Mouse (Mus musculus): Measurements from ENCODE around the gene Unkl.
"Not testable (repeated sequence)": the region's sequence is repeated elsewhere in the genome, so short reads cannot be mapped to it uniquely, and the experiment has no call there.

Unkl gene

DNA sequence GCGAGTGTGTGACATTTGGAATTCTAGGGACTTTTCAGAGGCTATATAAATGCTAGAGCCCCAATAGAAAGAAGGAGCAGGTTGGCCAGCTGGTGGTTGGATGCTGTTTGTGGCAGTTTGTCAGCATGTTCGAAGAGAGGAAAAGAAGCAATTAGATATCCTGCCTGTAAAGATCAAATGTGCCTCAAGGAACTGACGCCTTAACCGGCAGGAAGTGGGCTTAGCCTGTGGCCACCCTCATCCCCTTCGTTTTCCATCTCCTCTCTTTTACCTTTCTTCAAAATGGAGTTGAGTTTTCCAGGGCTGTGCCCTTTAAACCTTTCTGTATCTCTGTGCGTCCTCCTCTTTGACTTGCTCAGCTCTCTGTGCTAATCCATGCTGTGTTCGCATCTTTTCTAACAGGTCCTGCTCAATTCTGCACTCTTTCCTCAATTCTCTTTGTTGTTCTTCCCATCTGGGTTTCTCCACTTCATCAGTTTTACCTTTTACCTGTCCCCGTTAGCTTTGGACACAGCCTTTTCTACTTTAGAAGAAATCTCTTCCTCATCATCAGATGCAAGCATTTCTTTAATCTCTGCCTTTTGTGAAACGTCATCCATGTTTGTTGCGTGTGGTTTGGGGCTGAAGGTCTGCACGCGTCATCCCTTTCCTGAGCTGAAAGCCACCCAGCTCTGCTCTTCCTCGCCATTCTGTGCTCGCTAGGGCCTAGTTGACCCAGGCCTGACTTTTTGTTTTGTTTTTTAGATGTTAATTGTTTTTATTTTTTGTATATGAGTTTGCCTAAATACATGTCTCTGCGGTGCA lies 31.5 kb downstream of the Unkl start:
- no peak for DNase-seq (ENCODE audit: low spot score)

DNA sequence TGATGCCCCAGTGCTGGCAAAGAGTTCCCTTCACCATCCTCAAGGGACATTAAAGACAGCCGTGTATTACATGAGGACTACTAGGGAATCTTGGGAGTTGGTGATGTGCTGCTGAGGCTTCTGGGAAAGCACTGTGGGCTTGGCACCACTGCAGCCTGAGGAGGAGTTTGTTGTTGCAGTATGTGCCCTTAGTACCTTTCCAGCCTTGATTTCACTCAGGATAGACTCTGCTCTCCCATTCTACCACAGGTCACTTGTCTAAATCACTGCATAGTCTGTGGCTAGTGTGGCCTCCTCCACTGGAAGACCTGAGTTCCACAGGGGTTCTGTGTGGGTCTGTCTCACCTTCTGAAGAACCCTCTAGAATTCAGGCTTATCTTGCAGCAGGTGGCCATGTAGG lies 32.5 kb downstream of the Unkl start:
- DNase-seq (ENCODE audit: low spot score) = peak; percentile 32

DNA sequence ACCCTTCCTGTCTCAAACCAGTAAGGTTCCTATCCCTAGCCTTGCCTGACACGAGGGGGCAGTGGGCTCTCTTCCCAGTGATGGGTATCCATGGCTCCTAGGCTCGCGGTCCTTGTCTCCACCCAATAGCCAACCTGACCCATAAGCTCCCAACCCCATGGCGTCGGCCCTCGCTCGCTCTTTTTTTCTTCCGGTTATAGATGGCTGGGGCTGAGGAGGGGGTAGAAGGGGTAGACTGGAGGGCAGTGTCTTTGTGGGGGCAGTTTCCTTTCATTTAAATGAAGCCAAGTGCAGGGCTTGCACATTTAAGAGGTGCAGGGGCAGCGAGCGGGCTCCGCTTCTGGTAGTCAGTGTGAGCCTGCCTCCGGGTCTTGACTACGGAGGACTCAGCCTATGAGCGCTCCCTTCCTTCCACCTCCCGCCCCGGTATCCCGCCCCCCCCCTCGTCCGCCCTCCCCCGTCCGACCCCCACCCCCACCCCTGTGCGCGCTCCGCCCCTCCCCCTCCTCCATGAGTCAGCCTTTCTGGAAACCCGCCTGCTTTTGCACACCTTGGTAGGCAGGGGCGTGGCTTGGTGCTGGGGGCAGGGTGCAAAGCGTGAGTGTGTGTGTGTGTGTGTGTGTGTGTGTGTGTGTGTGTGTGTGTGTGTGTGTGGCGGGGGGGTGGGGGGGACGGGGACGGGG lies 33.8 kb downstream of the Unkl start:
- DNase-seq (ENCODE audit: low spot score) = peak; percentile 30

DNA sequence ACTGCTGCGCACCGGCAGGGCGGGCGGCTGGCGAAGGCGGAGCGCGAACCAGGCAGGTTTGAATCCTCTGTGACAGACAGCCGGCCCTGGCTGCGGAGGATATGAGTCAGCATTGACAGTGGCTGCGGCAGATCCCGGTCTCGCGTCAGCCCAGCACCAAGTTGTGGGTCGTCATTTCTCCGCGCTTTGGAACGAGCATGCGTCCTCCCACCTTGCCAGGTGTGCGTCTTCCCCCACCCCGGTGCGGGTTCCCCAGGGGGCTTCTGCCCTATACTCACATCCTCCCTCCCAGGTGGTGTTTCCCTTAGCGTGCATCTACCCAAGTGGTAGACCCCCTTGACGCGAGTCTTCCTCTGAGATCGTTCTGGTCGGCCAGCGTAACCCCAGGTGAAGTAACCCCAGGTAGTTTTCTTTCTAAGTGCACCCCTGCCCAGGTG lies 34.3 kb downstream of the Unkl start:
- DNase-seq (ENCODE audit: low spot score) = not testable (repeated sequence)

DNA sequence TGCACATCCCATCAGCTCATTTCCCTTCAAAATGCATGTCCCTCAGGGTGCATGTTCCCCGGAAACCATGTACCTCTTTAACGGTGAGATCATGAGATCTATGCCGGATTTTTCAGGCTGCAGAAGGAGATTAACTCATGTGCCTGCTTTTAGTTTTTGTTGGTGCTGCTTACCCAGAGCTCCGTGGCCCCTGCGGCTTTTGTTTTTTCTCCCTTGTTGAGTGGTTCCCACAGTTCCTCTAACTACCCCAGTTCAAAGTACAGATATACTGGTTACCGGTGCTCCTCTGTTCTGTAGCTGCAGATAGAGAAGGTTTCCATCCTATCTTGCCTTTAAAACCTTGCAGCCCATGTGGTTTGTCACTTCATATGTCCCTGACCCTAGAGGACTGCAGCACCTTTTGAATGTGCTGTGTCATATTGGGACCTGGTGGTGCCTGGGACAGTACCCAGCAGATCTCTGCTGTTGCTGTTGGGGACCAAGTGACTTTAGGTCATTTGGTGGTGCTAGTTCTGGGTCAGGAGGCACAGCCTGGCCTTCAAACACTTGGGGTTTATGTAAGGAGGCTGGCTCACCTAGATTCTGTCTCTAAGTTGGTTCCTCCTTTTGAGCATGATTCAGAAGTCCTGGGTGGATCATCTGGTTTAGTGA lies 34.9 kb downstream of the Unkl start:
- DNase-seq (ENCODE audit: low spot score) = no peak

DNA sequence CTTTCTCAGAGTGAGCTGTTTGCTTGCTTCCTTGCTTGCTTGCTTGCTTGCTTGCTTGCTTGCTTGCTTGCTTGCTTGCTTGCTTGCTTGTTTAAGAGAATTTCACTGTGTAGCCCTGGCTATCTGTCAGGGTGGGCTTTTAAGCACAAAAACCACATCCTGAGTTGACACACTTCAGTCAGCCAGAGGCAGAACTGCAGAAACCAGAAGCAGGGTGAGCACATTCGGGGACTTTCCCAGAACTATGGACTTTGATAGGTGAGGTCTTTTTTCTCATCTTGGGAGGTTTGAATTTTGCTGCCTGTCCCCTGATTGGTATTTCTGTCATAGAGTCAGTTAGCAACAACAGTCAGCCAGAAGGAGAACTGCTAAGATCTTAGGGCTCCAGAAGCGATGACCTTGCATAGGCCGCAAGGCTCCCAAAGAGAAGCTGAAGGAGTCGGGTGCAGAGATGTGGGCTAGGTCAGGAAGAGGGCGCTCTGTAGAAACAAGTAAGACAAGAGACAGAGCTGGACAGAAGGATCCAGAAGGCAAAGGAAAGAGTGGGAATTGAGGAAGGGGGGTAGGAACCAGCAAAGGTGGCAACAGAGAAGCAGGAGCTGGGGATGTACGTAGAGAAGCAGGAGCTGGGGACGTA lies 36.5 kb downstream of the Unkl start:
- no peak for DNase-seq (ENCODE audit: low spot score)

DNA sequence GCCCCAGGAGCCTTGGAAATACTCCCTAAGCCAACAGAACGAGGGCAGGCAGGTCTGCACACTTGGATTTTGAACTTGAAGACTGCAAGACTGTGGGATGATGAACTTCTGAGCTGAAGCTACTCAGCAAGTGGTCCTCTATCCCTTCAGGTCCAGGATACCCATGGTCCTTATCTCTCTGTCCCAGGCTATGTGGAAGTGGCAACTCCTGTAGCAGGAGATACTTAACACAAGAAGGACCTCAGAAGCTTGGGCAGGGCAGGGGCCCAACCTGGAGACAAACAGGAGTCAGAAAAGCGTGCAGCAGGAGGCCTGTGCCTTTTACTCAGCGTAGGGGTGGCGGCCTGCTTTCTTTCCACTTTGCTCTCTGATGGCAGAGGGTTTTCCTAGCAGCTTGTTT lies 37.5 kb downstream of the Unkl start:
- DNase-seq (ENCODE audit: low spot score) = no peak

DNA sequence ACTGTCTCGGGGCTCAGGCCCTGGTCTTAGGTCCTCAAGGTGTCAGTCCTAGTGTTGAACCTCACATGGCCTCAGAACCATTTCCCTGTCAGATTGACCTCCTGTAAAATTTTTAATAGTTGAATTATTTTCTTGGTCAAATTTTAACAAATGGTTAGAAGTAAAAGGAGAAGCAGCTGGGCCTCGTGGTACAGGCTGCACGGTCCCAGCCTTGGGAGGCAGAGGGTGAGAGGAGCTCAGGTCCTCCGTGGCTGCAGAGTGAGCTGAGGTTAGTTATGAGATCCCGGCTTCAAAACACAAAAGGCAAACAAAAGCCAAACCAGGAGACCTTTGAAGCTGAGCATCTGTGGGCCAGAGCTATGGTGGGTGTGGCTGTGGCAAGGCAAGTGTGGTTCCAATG lies 39.8 kb downstream of the Unkl start:
- no peak for DNase-seq (ENCODE audit: low spot score)

DNA sequence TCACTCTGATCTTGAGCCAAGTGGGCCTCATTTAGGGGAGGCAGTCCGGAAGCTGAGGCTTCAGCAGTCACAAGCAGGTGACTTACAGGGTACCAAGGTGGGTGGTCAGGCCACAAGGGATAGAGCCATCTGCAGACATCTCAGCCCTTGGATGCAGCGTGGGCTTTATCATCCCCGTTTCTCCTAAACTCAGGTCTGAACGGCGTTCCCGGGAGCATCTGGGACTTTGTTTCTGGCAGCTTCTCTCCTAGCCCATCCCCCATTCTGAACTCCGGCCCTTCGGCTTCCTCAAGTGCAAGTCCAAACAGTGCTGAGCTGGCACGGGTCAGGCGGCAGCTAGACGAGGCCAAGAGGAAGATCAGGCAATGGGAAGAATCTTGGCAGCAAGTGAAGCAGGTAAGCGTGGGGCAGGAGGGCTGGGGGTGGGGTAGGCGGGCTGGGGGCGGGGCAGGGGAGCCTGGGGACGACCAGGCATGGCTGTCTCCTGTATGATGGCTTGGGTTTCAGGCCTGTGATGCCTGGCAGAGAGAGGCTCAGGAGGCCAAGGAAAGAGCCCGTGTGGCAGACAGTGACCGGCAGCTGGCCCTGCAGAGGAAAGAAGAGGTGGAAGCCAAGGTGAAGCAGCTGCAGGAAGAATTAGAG lies 41.9 kb downstream of the Unkl start:
- DNase-seq (ENCODE audit: low spot score) = not testable (repeated sequence)

DNA sequence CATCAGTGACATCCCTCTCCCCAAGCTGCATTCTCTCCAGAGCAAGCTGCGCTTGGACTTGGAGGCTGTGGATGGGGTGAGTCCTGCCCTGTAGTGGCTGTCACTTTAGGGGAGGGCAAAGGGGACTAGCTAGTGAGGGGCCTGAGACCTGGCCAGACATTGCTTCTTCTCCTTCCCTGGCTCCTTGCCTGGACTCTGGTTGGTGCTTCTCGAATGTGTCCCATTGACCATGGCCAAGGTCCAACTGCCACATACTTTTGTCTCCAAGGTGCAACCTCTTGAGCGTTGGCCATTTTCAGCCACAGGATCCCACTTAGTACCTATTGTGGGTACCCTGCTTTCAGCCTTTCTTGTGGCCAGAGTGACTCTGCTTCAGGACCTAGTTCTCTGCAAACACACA lies 42.5 kb downstream of the Unkl start:
- no peak for DNase-seq (ENCODE audit: low spot score)

DNA sequence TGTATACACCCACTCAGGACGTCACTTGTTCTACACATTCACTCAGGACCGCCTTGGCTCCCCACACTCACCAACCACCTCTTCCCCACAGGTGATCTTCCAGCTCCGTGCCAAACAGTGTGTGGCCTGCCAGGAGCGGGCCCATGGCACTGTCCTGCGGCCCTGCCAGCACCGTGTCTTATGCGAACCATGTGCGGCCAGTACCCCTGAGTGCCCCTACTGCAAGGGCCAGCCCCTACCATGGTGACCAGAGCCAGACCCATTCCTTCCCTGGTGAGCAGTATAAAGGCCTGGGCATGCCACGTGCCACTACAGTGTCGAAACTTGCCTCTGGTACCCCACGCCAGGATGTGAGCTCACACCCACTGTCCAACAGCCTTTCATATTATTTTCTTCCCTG lies 43.4 kb downstream of the Unkl start:
- DNase-seq (ENCODE audit: low spot score) = not testable (repeated sequence)

DNA sequence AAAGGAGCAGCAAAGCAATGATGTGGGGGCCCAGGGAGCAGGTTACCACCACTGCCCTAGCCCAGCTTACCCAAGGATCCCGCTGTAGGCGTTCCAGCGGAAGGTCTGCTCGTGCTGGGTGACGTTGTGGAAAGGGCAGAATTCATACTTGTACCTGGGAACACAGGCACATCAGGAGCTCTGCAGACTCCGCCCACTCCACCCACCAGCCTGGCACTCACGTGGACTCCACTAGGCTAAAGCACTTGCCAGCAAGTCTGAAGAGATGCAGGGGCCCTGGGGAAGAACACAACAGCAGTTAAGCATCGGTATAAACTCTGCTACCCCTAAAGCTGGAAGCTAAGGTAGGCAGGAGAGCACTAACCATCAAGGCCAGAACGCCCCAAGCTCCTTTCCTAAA lies 47.4 kb downstream of the Unkl start:
- DNase-seq (ENCODE audit: low spot score) = no peak

DNA sequence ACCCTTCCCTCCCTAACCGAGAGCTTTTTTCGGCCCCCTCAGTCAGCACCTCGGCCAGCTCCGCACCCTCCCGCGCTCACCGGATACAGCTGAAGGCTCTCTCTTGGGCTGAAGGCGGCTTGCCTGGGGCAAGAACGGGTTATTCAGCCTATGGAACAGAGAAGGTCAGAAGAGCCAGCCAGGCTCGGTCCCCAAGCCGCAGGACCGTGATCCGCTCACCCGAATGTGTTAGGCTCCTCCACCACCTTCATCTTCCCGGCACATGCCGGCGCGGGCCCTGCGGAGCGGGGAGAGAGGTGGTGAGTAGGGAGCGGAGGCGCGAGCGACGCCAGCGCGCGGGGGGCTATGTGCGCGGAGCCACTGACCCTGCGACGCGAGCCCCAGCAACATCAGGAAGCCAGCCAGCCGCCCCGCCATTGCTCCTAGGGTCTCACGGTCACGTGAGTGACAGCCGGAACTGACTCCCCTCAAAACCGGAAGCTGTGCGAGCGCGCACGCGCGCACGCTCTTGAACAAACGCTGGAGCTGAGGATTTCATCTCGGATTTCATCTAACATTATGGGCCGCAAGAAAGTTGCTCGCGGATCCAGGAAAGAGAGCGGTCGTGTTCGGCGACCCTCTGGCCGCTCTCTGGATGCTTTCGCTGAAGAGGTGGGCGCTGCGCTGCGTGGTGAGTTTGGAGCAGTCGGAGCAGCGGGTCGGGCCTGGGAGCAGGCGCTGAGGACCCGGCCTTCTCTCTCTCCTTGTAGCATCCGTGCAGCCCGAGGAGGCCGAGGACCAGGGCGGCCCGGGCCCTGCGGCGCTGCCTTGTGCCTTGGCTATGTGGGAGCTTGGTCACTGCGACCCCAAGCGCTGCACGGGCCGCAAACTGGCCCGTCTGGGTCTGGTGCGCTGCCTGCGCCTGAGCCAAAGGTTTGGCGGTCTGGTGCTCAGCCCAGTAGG lies 51.8 kb downstream of the Unkl start, which contains the start of the genes Gnptg and Tsr3:
Gene Gnptg (minus strand): TSS at position 430 of the 942 bp plus-strand sequence.
Gene Tsr3 (plus strand): TSS at position 476 of the 942 bp plus-strand sequence.
- DNase-seq (ENCODE audit: low spot score) = peak; percentile 91

DNA sequence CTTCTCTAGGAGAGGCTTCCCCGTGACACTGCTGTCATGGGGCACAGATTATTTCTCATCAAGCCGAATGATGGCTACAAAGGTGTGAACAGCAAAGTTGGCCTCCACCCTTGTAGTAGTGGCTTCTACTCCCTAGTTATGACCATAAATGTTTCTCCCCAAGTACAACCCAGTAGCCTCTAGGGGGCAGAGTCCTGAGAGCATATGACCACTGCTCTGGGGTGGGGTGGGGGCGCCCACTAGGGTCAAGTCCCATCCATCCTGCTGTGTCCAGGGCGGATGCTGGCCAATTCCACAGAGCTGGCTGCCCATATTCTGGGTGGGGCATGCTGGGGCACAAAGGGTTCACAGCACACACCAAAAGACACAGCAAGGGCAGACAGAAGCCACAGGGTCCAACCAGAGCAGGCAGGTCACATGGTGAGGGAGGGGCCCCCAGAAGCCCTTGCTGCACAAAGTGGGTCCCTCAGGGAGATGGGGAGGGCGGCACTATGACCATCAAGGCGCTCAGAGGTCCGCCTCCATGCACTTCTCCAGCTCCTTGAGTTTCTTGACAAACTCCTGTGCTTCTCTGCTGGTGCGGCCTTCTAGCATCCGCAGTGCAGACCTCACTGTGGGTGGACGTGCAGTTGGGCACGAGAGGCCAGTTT lies 55.1 kb downstream of the Unkl start:
- DNase-seq (ENCODE audit: low spot score) = no peak

DNA sequence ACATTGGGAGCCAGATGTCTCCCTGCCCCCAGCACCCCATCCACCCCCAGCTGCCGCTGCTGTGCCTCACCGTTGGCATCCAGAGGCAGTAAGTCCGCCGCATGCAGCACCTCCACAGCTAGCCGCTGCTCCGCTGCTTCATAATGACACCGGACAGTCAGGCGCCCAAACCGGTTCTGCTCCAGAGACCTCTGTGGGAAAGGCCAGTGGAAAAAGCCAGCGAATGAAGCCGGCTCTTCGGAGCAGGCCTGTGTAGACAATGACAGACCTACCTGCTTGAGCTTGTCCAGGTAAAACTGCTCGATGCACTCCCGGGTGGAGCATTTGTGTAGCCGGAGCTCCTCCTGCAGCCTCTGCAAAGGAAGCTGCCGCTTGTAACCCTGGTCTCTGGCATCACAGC lies 56.0 kb downstream of the Unkl start:
- DNase-seq (ENCODE audit: low spot score) = no peak

DNA sequence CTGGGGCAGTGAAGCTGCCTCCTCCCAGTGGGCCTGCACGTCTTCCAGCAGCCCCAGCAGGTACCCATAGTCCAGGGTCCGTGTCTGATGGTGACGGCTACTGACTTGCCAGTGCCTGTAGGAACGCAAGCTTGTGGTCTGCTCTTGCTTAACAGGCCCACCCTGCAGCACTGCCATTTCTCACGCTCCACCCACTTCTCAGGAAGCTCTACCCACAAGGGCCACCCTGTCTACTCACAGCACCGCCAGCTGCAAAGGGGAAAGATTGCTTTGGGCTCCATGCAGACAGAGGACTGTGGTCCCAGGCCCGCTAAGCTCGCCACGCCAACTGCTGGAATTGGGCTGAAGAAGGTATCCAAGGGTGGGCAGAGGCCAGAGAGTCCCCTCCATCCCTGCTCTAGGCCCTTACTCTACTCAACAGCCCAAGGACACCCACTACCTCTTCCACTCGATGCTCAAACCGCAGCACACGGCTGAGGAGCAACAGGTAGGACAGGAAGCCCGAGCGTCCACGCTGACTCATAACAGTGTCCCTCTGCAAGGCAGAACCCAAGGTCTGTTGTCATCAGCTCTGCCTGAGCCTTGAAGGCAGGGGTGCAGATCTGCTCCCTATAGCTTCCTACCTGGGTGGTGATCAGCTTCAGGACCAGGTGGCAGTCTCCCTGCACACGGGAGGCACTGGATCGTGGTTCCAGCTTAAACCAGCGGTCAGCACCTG lies 60.0 kb downstream of the Unkl start:
- DNase-seq (ENCODE audit: low spot score) = no peak

DNA sequence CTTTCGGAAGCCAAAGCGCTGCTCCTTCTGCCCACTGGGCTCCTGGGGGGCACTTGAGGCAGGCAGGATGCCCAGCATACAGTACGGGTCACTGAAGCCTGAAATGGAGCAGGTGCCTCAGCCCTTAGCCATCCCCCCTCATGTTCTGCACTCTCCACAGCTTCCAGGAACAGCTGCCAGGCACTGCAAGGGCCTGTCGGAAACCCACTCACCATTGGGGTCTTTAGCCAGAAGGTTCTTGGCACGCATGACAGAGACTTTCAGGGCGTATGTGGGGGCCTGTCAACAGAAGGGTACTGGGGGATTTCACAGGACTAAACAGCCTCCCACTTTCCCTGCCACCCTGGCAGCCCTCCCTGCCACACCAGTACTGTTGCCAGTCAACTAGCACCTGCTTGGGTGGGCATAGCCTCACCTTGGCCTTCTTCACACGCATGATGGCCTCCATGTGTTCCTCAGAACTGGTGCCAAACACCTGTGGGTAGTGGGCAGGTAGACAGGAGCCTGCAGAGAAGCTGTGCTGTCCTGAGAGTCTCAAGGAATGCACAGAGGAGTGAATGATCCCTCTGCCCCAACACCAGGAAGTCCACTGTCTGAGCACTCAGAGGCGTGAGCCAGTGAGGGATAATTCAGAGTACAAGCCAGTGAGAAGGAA lies 62.1 kb downstream of the Unkl start:
- DNase-seq (ENCODE audit: low spot score) = no peak

DNA sequence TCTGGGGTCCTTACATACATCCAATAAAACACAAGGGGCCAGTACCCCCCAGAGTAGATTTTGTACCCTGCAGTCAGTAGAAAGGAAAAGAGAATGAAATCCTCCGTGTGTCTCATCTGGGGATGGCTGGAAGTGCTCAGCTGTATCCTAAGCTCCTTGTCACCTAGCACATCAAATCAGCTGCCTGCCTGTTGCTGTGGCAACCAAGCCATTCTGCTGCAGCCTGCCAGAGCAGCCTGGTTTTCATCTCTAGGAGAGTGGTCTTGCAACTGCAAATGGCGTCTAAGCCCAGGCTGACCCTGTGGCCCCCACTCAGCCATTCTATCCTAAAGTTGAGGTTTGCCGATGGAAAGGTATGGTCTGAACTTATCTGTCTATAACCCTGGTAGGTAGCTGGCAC lies 64.4 kb downstream of the Unkl start:
- DNase-seq (ENCODE audit: low spot score) = no peak

DNA sequence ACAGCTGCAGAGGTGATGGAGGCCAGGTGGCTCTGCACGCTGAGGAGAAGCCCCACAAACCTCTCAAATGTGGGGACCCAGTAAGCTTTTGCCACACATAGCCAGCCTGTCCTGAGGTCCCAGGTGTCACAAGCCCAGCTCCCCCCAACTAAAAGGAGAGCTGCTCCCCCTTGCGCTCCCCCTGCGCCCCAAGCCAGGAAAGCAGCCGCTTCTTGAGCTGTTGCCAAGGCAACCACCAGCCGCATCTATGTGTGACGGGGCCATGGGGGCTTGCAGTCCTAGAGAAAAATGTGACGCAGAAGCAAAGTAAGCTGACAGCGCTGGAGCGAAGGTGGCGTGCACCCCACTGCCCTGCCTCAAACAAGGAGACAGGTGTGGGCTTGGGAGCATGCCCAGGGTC lies 65.6 kb downstream of the Unkl start:
- DNase-seq (ENCODE audit: low spot score) = no peak

All from adipocyte (in vitro differentiated cells).